Mouse (Mus musculus): Measurements from ENCODE around the gene Olfr446. TPM values are rescaled to one million over a fixed set of nuclear protein-coding genes. Genes with fewer than 3 reads are reported as not detected.

Gene Olfr446
- not detected in 2 replicates for total RNA-seq (2017)

DNA sequence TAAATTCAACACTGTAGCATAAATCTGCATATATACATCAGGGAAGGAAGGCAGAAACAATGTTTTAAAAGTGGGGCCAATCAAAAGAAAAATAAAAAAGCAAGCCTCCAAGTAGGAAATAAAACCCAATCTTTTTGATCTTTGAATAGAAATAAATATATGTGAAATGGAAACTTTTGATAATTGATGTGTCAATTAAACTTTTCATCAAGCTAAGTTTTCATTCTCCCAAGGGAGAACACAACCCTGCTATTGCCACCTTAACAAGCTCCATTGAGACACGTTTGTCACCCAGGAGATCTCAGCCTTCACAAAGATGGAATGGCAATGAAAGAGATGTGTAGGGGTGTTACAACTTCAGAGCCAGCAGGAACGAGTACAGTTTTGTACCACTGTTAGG is at the start of gene Olfr446:
Gene Olfr446 (plus strand): TSS at position 301 of the 400 bp plus-strand sequence.
- no peak for ATAC-seq (replicated peaks in 1 of 2; ENCODE audit: insufficient read depth in 1 of 2, low FRiP score in 2 of 2, low TSS enrichment in 1 of 2, low read depth in 1 of 2, poor library complexity in 2 of 2, severe bottlenecking in 2 of 2)

GRCm38 (mm10) chr6:42876323-42876722 is 44.9 kb upstream of the Olfr446 start:
- ATAC-seq (replicated peaks in 1 of 2; ENCODE audit: insufficient read depth in 1 of 2, low FRiP score in 2 of 2, low TSS enrichment in 1 of 2, low read depth in 1 of 2, poor library complexity in 2 of 2, severe bottlenecking in 2 of 2): no peak

GRCm38 (mm10) chr6:42890141-42890540 is 31.0 kb upstream of the Olfr446 start, which contains the start of gene Olfr448:
Olfr448 (plus strand) TSS chr6:42890441.
- ATAC-seq (replicated peaks in 1 of 2; ENCODE audit: insufficient read depth in 1 of 2, low FRiP score in 2 of 2, low TSS enrichment in 1 of 2, low read depth in 1 of 2, poor library complexity in 2 of 2, severe bottlenecking in 2 of 2): no peak

GRCm38 (mm10) chr6:42900345-42900744 is 20.8 kb upstream of the Olfr446 start:
- ATAC-seq (replicated peaks in 1 of 2; ENCODE audit: insufficient read depth in 1 of 2, low FRiP score in 2 of 2, low TSS enrichment in 1 of 2, low read depth in 1 of 2, poor library complexity in 2 of 2, severe bottlenecking in 2 of 2): no peak

DNA sequence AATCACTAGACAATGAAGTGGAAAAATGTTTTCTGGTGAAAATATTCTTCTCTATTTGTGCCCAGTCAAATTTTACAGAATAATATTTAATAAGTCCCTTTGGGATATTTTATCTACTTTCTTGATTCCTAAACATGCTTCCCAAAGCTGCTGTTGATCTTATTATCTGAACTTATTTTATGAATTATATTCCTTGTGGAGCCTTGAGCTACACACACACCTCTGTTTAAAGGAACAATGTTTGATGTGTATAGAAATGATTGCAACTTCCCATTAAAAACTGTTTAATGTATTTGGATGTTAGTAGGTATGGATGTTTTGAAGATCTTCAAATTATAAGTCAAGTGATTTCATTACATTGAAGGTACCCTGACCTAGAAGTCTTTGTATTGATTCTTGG is 12.6 kb upstream of the Olfr446 start, which contains the start of gene Olfr447:
Gene Olfr447 (plus strand): TSS at position 301 of the 400 bp plus-strand sequence.
- no peak for ATAC-seq (replicated peaks in 1 of 2; ENCODE audit: insufficient read depth in 1 of 2, low FRiP score in 2 of 2, low TSS enrichment in 1 of 2, low read depth in 1 of 2, poor library complexity in 2 of 2, severe bottlenecking in 2 of 2)

- no peak for ATAC-seq (replicated peaks in 1 of 2; ENCODE audit: insufficient read depth in 1 of 2, low FRiP score in 2 of 2, low TSS enrichment in 1 of 2, low read depth in 1 of 2, poor library complexity in 2 of 2, severe bottlenecking in 2 of 2)
Observed at GRCm38 (mm10) chr6:42948767-42949166, 27.6 kb downstream of the Olfr446 start, which contains the start of gene Olfr444. Olfr444 (plus strand) TSS chr6:42949067.

- no peak for ATAC-seq (replicated peaks in 1 of 2; ENCODE audit: insufficient read depth in 1 of 2, low FRiP score in 2 of 2, low TSS enrichment in 1 of 2, low read depth in 1 of 2, poor library complexity in 2 of 2, severe bottlenecking in 2 of 2)
Observed at GRCm38 (mm10) chr6:42980377-42980776, 59.2 kb downstream of the Olfr446 start.

Other genes with a start within 250 kb of the Olfr446 start
- 3.0 and 12.7 TPM in 2 replicates for gene Tcaf1, start 211.3 kb upstream of the Olfr446 start, total RNA-seq (2017)
- not detected in 2 replicates for gene Olfr453, start 182.0 kb upstream of the Olfr446 start, total RNA-seq (2017)
- not detected in 2 replicates for gene Olfr38, start 165.0 kb upstream of the Olfr446 start, total RNA-seq (2017)
- not detected in 2 replicates for gene Olfr452, start 136.3 kb upstream of the Olfr446 start, total RNA-seq (2017)
- gene Olfr450, start 109.4 kb upstream of the Olfr446 start, total RNA-seq (2017): not detected in 2 replicates
- gene Olfr449, start 87.0 kb upstream of the Olfr446 start, total RNA-seq (2017): not detected in 2 replicates
- not detected in 2 replicates for gene Olfr448, start 30.9 kb upstream of the Olfr446 start, total RNA-seq (2017)
- not detected in 2 replicates for gene Olfr447, start 12.5 kb upstream of the Olfr446 start, total RNA-seq (2017)
- gene Olfr444, start 27.7 kb downstream of the Olfr446 start, total RNA-seq (2017): not detected in 2 replicates
- not detected in 2 replicates for gene Olfr441, start 185.0 kb downstream of the Olfr446 start, total RNA-seq (2017)
- gene Olfr237-ps1, start 225.2 kb downstream of the Olfr446 start, total RNA-seq (2017): not detected in 2 replicates
- not detected in 2 replicates for gene Olfr437, start 241.9 kb downstream of the Olfr446 start, total RNA-seq (2017)

All from hematopoietic stem cell, adult 5-6 weeks (primary cell).